Mouse (Mus musculus): ENCODE measurements around the gene Gm20388. TPM values are rescaled to one million over a fixed set of nuclear protein-coding genes. Genes with fewer than 3 reads are reported as not detected.

Gm20388 gene
- polyA plus RNA-seq, 1 experiment, result 49.7 TPM

GRCm38 (mm10) chr8:121694453-121694852 is 1783.8 kb downstream of the Gm20388 start:
- 58% methylated on average over 4 of the region's 4 CpGs for WGBS

GRCm38 (mm10) chr8:121695585-121696184 is 1785.0 kb downstream of the Gm20388 start:
- WGBS, result 41% methylated on average over 6 of the region's 6 CpGs
- no peaks in the 10 kb centered on the region for H3K27me3 ChIP-seq (replicated peaks; ENCODE audit: control insufficient read depth, insufficient read depth, low read length)
- H3K4me3 ChIP-seq (ENCODE audit: insufficient read depth, low read depth, low read length), result no peak overlapping the region
- H3K4me1 ChIP-seq (ENCODE audit: control insufficient read depth, insufficient read depth, low read length), result 0 out of 2 replicates have a peak, but pooled peaks cover 2% of the 10 kb centered on the region
- no peak overlapping the region; the same call in 1 of the 2 replicates for H3K27ac ChIP-seq (ENCODE audit: insufficient read depth, low read depth, low read length)
- no peaks in the 10 kb centered on the region for H3K36me3 ChIP-seq (ENCODE audit: control insufficient read depth, insufficient read depth, low read length)
- peak; percentile 95 for DNase-seq
- no peak for TF ChIP-seq CTCF (conservative IDR thresholded peaks at IDR 0.05; ENCODE audit: insufficient read depth, insufficient read length, low read depth, low read length)
- TF ChIP-seq POLR2A (IDR thresholded peaks at IDR 0.05; ENCODE audit: low read depth, low read length), result no peak

More at GRCm38 (mm10) chr8:121694453-121694852, 1783.8 kb downstream of the Gm20388 start:
- Histone ChIP-seq H3K27ac (ENCODE audit: insufficient read depth, low read depth, low read length) (no peak overlapping the region), H3K36me3 (ENCODE audit: control insufficient read depth, insufficient read depth, low read length) (no peaks in the 10 kb centered on the region), H3K4me3 (ENCODE audit: insufficient read depth, low read depth, low read length) (no peak overlapping the region), H3K4me1 (ENCODE audit: control insufficient read depth, insufficient read depth, low read length) (0 out of 2 replicates have a peak, but pooled peaks cover 2% of the 10 kb centered on the region), H3K27me3 (replicated peaks; ENCODE audit: control insufficient read depth, insufficient read depth, low read length) (no peaks in the 10 kb centered on the region)
- TF ChIP-seq CTCF (conservative IDR thresholded peaks at IDR 0.05; ENCODE audit: insufficient read depth, insufficient read length, low read depth, low read length) (peak; percentile 78), POLR2A (IDR thresholded peaks at IDR 0.05; ENCODE audit: low read depth, low read length) (no peak)
- DNase-seq, result peak; percentile 46

DNA sequence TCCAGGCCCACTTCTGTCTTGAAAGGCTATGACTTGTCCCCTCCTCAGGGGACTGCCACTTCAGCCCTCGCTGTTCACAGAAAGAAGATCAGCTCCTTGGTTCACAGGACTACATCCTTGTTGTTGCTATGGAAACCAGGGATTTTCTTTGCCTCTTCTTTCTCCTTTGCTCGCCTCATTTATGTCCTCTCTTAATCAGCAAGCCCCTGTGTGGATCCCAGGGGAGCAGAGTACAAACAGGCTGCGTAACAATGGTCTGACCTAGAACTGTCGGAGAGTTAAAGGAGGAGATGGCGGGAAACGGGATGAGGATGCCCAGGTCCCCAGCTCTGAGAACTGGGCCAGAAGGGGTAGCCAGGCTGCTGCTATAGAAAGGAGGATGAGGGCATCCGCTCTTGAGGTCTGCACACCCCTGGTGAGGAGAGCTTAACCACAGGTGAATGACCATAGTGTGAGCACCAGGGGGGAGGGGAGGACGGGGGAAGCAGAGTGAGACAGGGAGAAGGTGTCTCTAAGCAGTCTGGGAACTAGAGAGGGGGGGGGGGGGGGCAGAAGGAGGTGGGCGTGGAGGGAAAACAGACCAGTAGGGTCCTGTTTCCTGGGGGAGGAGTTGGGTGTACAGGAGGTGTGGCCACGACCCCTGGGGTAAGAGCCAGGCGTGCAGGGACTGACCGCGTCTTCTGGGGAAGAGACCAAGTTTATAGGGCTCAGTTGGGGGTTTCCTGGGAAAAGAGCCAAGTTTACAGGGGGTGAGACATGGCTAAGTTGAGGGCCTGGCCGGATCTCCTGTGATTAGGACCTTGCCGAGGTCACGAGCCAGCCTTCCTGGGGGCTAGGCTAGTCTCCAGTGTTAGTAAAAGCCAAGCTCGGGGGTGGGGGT is 1787.3 kb downstream of the Gm20388 start:
- no peak for DNase-seq
- TF ChIP-seq POLR2A (IDR thresholded peaks at IDR 0.05; ENCODE audit: low read depth, low read length) (no peak), CTCF (conservative IDR thresholded peaks at IDR 0.05; ENCODE audit: insufficient read depth, insufficient read length, low read depth, low read length) (no peak)
- H3K27ac ChIP-seq (ENCODE audit: insufficient read depth, low read depth, low read length), result no peak overlapping the region
- H3K27me3 ChIP-seq (replicated peaks; ENCODE audit: control insufficient read depth, insufficient read depth, low read length), result no peaks in the 10 kb centered on the region
- H3K4me1 ChIP-seq (ENCODE audit: control insufficient read depth, insufficient read depth, low read length), result 0 out of 2 replicates have a peak, but pooled peaks cover 2% of the 10 kb centered on the region
- 17% methylated on average over 17 of the region's 17 CpGs for WGBS
- no peak overlapping the region for H3K4me3 ChIP-seq (ENCODE audit: insufficient read depth, low read depth, low read length)
- no peaks in the 10 kb centered on the region for H3K36me3 ChIP-seq (ENCODE audit: control insufficient read depth, insufficient read depth, low read length)

- Histone ChIP-seq H3K4me1 (ENCODE audit: control insufficient read depth, insufficient read depth, low read length) (0 out of 2 replicates have a peak, but pooled peaks cover 2% of the 10 kb centered on the region), H3K27me3 (replicated peaks; ENCODE audit: control insufficient read depth, insufficient read depth, low read length) (no peaks in the 10 kb centered on the region), H3K36me3 (ENCODE audit: control insufficient read depth, insufficient read depth, low read length) (no peaks in the 10 kb centered on the region), H3K4me3 (ENCODE audit: insufficient read depth, low read depth, low read length) (no peak overlapping the region), H3K27ac (ENCODE audit: insufficient read depth, low read depth, low read length) (no peak overlapping the region)
- no peak for DNase-seq
- TF ChIP-seq POLR2A (IDR thresholded peaks at IDR 0.05; ENCODE audit: low read depth, low read length), result no peak
- TF ChIP-seq CTCF (conservative IDR thresholded peaks at IDR 0.05; ENCODE audit: insufficient read depth, insufficient read length, low read depth, low read length), result no peak
- WGBS, result 17% methylated on average over 9 of the region's 9 CpGs
These were observed 1788.0 kb downstream of the Gm20388 start for GRCm38 (mm10) chr8:121698615-121699101.

DNA sequence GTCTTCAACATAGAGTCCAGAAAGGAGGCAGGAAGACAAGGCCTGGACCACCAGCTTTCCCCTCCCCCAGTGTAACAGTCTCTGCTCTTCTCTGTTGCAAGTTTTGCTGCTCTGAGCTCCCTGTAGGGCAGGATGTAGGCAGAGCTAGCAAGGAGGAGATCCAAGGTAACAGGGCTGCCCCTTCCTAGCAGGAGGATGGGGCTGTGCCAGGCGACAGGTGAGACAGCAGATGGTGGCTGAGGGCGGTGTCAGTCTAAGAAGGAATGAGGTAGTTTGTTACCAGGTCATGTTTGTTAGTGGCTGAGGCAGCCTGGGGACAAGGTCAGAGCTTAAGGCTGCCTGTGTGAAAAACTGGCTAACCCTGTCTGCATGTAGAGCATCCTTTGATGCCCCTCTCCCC is 1789.3 kb downstream of the Gm20388 start:
- no peak for TF ChIP-seq CTCF (conservative IDR thresholded peaks at IDR 0.05; ENCODE audit: insufficient read depth, insufficient read length, low read depth, low read length)
- no peak for TF ChIP-seq POLR2A (IDR thresholded peaks at IDR 0.05; ENCODE audit: low read depth, low read length)
- Histone ChIP-seq H3K27me3 (replicated peaks; ENCODE audit: control insufficient read depth, insufficient read depth, low read length) (no peaks in the 10 kb centered on the region), H3K36me3 (ENCODE audit: control insufficient read depth, insufficient read depth, low read length) (no peaks in the 10 kb centered on the region), H3K4me1 (ENCODE audit: control insufficient read depth, insufficient read depth, low read length) (0 out of 2 replicates have a peak, but pooled peaks cover 2% of the 10 kb centered on the region), H3K27ac (ENCODE audit: insufficient read depth, low read depth, low read length) (no peak overlapping the region), H3K4me3 (ENCODE audit: insufficient read depth, low read depth, low read length) (no peak overlapping the region)
- WGBS, result 98% methylated on average over 2 of the region's 2 CpGs
- DNase-seq, result no peak

- H3K4me1 ChIP-seq (ENCODE audit: control insufficient read depth, insufficient read depth, low read length), result no peaks in the 10 kb centered on the region
- H3K27ac ChIP-seq (ENCODE audit: insufficient read depth, low read depth, low read length), result no peak overlapping the region
- H3K36me3 ChIP-seq (ENCODE audit: control insufficient read depth, insufficient read depth, low read length), result no peaks in the 10 kb centered on the region
- TF ChIP-seq CTCF (conservative IDR thresholded peaks at IDR 0.05; ENCODE audit: insufficient read depth, insufficient read length, low read depth, low read length), result no peak
- TF ChIP-seq POLR2A (IDR thresholded peaks at IDR 0.05; ENCODE audit: low read depth, low read length), result no peak
- no peak overlapping the region for H3K4me3 ChIP-seq (ENCODE audit: insufficient read depth, low read depth, low read length)
- H3K27me3 ChIP-seq (replicated peaks; ENCODE audit: control insufficient read depth, insufficient read depth, low read length), result no peaks in the 10 kb centered on the region
- no peak for DNase-seq
- WGBS, result 50% methylated on average over 3 of the region's 3 CpGs
These were observed 1794.5 kb downstream of the Gm20388 start for GRCm38 (mm10) chr8:121705174-121705573.

- Histone ChIP-seq H3K4me1 (ENCODE audit: control insufficient read depth, insufficient read depth, low read length) (no peaks in the 10 kb centered on the region), H3K4me3 (ENCODE audit: insufficient read depth, low read depth, low read length) (no peak overlapping the region), H3K36me3 (ENCODE audit: control insufficient read depth, insufficient read depth, low read length) (no peaks in the 10 kb centered on the region), H3K27ac (ENCODE audit: insufficient read depth, low read depth, low read length) (no peak overlapping the region), H3K27me3 (replicated peaks; ENCODE audit: control insufficient read depth, insufficient read depth, low read length) (no peaks in the 10 kb centered on the region)
- TF ChIP-seq CTCF (conservative IDR thresholded peaks at IDR 0.05; ENCODE audit: insufficient read depth, insufficient read length, low read depth, low read length) (no peak), POLR2A (IDR thresholded peaks at IDR 0.05; ENCODE audit: low read depth, low read length) (no peak)
- WGBS, result 45% methylated on average over 11 of the region's 11 CpGs
- peak; percentile 52 for DNase-seq
These were observed 1796.3 kb downstream of the Gm20388 start for GRCm38 (mm10) chr8:121706956-121707355.

Measured in kidney, adult 2 months (tissue).